Mouse (Mus musculus) testis, adult 2 months (tissue): Measurements from ENCODE around the gene Sema4d.

Source experiments
- CTCF ChIP-seq: fragments of 200-500 bp; IDR thresholded peaks from 2 replicates; pipeline ENCODE4 v1.5.1; 2012; ENCODE audit warnings: low read depth, mild to moderate bottlenecking, inconsistent platforms, low read length, moderate library complexity; ENCODE audit not compliant: control insufficient read depth, insufficient read depth, insufficient replicate concordance
- POLR2A ChIP-seq: fragments of 200-500 bp; IDR thresholded peaks from 2 replicates; pipeline ENCODE4 v1.6.1; 2012; ENCODE audit warnings: low read depth, mild to moderate bottlenecking, inconsistent platforms, low read length, moderate library complexity; ENCODE audit not compliant: control insufficient read depth

DNA sequence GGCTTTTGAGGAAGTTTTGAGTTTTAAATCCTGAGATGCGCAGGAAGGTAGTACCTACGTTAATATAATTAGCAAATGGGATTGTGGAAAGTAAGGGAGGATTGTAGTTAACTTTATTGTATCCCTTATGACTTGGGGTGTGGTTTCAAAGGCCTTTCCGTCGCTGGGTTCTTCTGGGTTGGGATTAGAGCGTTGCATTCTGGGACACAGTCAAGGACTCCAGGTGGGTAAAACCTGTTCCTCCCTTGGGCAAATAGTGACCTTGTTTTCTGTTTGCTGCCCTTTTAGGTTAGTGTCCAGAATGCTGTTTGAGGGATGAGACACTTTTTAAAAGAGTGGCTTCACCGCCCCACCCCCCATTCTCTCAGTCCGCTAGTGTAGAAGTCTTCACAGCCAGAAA is 147.7 kb downstream of the Sema4d start:
- TF ChIP-seq POLR2A (no peak), CTCF (no peak)
